Mouse (Mus musculus) spleen, postnatal 14 days (tissue): ENCODE measurements around the gene Cdc42bpg.

Experiments used
- DNase-seq, 2 experiments: peaks; one replicate each; pipeline ENCODE4 v3.0.0; 2021 to 2022; ENCODE audit warnings: low spot score in 2 of 2

The Cdc42bpg gene

DNA sequence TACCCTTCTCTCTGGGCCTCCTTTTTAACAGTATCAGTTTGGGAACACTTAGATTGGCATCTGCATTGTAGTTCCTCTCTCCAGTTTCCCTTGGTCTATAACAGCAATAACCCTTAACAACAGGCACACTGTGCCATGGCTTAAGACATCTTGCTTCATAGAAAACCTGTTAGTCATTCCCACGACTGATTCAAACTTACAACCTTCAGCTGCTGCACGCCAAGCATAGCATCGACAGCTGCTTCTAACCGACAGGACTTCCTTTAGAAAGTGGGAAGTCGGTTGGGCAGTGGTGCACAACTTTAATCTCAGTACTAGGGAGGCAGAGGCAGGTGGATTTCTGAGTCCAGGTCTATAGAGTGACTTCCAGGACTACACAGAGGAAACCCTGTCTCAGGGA is 24.9 kb downstream of the Cdc42bpg start:
- no peak for DNase-seq

DNA sequence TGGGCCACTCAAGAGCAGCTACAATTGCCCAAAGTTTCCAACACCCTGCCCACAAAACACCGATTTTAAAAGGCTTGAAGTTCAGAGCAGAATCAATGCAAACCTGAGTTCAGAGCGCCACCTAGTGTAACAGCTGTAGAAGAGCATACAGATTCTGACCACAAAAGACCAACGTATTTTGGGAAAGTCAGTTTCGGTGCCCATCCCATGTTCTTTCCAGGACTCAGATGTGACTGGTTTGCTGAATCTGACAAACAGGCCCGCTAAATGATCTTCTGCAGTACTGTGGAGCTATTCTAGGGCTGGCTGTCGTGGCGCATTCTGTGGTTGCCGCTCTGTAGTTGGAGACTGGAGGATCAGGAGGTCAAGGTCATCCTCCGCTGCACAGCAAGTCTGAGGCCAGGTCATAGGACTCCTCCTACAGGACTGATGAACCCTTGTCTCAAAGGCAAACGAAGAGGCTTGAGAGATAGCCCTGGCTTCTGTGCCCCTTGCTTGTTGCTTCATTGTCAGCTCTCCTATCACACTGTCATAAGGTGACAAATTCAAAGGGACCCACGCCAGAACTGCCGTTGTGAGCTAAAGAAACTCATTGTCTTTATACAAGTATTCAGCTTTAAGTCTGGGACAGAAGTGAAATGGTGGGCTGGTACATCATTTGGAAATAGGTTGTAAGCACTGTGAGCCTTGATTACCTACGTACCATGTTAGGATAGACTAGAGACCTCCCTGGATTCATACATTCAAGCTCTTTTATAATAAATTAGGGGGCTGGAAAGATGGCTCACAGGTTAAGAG is 25.7 kb downstream of the Cdc42bpg start:
- peak in 1 of 2 experiments; percentile 54 for DNase-seq

DNA sequence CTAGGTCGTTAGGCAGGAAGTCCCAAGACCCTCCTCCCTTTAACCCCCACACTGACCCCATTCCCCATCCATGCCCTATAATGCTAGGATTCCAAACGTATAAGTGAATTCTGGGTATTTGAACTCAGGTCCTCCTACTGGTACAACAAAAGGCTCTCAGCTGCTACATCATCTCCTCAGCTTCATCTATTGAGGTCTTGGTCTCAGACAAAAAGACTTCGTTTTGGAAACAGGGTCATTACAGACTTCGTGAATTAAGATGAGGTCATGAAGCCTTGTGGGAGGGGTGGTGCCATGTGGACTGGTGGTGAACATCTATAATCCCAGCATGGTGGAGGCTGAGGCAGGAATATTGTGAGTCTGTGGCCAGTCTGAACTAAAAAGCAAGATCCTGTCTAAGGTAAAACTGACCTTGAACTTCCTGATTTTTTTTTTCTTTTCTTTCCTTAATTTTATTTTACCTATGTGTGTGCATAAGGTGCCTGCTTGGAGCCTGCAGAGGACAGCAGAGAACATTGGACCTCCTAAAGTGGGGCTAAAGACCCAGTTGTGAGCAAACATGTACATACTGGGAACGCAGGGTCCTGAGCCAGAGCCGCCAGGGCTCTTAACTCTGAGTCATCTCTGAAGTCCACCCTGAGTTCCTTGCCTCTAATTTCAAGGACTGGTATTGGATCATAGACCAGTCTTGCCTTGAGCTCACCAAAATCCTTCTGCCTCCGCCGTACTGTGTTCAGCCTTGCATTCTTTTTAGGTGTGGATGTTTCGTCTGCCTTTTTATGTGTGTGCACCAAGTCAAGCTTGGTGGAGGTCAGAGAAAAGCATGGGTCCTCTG is 27.7 kb downstream of the Cdc42bpg start:
- no peak for DNase-seq

DNA sequence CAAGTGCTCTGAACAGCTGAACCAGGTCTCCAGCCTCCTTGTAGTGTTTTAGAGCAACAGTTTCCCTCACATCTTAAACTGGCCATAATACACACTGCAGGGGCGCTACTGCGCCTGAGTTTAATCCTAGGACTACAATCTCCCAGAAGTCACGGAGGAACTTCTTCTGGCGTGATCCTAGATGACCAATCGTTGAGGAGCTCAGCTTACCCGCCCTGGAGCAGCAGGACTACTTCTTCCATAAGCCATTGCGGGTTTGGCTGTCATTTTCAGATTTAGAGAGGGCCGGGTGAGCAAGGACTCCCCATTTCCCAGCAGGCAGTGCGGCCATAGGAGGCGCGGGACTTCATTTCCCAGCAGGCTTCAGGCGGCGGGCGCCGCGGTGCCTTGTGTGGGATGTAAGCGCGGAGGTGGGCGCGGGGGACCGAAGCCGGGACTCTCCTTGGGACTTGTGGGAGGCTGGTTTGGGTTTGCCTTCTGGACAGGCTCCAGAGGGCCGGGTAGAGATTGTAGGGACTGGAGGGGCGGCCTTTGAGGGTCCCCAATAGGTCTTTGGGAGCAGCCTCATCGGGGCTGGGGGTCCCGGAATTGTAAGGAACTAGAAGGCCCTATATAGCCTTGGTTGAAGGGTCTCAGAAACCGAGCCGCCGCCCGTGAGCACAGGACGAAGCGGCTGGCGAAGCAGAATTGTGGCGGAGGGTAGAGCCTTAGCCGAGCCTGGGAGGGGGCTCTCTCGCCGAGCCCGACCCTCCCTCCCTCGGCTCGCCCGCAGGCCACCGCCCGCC is 28.6 kb downstream of the Cdc42bpg start, which contains the start of gene Men1:
Gene Men1 (plus strand): TSS at position 307 of the 785 bp plus-strand sequence.
- peak; percentile 79 to 84 for DNase-seq

DNA sequence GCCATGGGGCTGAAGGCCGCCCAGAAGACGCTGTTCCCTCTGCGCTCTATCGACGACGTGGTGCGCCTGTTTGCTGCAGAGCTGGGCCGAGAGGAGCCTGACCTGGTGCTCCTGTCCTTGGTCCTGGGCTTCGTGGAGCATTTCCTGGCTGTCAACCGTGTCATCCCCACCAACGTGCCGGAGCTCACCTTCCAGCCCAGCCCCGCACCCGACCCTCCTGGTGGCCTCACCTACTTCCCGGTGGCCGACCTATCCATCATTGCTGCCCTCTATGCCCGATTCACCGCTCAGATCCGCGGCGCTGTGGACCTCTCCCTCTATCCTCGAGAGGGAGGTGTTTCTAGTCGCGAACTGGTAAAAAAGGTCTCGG is 29.2 kb downstream of the Cdc42bpg start:
- peak in 1 of 2 experiments; percentile 25 for DNase-seq

DNA sequence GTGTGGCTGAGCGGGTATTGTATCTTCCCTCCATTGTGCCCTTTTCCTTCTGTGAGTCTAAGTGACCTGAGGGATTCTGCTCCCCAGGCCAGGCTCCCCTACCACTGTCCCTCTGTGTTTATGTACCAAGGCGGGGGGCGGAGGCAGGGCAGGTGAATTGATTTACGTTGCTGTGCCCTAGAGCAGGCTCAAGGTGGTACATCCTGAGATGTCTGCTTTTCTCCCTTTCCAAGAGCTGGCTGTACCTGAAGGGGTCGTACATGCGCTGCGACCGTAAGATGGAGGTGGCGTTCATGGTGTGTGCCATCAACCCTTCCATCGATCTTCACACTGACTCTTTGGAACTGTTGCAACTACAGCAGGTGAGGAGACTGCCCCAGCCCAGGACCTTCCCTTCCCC is 30.7 kb downstream of the Cdc42bpg start:
- no peak for DNase-seq

DNA sequence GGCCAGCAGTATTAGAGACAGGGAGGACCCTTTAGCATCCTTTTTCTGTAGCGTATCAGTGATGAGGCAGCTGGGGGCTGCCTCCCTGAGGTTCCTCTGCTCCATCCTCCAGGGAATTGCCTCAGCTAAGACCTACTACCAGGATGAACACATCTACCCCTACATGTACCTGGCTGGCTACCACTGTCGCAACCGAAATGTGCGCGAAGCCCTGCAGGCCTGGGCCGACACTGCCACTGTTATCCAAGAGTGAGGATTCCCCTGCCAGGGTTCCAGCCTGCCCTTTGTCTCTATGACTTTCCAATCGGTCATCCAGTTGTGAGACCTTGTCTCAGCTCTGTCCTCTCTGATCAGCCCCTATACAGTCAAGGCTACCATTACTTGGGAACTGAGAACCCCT is 31.9 kb downstream of the Cdc42bpg start:
- DNase-seq, result no peak

DNA sequence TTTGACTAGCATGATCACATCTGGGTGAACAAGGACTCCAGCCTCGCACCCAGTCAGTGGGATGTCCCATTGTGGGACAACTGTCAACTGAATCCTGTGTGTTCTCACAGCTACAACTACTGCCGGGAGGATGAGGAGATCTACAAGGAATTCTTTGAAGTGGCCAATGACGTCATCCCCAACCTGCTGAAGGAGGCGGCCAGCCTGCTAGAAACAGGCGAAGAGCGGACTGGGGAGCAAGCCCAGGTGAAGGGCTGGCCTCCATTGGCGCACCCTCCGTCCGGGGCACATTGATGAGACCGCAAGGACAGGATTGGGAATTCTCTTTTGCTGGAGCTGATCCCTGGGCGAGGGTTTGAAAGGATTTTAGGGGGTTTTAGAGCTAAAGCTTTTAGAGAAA is 32.5 kb downstream of the Cdc42bpg start:
- DNase-seq, result no peak

DNA sequence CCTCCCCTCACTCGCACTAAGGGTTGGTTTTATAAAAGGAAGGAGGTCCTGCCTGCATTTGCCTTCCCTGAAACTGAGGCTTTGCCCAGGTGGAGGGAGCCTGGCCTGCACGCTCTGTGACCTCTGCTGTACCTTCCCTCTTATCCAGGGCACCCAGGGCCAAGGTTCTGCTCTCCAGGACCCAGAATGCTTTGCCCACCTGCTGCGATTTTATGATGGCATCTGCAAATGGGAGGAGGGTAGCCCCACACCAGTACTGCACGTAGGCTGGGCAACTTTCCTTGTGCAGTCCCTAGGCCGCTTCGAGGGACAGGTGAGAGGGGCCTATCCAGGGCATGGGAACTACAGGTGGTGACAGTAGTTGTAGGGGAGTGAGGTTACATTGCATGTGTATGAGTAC is 32.9 kb downstream of the Cdc42bpg start:
- DNase-seq, result no peak

DNA sequence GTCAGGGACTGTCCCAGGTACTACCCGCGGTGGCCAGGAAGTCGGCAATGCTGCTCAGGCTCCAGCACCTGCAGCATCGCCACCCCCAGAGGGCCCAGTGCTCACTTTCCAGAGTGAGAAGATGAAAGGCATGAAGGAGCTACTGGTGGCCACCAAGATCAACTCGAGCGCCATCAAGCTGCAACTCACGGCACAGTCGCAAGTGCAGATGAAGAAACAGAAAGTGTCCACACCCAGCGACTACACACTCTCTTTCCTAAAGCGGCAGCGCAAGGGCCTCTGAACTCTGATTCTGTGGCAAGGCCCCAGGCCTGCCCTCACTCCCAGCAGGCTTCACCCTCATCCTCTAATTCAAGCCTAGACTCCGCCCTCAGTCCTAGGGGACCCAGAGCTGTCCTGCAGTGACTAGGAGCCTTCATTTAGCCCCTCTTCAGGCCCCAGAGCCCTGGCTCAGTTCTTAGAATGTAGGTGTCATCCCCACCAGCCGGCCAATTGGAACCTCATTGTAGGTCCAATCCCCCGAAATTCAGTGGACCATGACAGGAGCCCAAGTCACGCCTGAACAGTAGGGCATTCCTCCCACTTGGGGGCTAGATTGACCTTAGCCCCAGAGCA is 33.7 kb downstream of the Cdc42bpg start:
- peak; percentile 58 to 71 for DNase-seq

DNA sequence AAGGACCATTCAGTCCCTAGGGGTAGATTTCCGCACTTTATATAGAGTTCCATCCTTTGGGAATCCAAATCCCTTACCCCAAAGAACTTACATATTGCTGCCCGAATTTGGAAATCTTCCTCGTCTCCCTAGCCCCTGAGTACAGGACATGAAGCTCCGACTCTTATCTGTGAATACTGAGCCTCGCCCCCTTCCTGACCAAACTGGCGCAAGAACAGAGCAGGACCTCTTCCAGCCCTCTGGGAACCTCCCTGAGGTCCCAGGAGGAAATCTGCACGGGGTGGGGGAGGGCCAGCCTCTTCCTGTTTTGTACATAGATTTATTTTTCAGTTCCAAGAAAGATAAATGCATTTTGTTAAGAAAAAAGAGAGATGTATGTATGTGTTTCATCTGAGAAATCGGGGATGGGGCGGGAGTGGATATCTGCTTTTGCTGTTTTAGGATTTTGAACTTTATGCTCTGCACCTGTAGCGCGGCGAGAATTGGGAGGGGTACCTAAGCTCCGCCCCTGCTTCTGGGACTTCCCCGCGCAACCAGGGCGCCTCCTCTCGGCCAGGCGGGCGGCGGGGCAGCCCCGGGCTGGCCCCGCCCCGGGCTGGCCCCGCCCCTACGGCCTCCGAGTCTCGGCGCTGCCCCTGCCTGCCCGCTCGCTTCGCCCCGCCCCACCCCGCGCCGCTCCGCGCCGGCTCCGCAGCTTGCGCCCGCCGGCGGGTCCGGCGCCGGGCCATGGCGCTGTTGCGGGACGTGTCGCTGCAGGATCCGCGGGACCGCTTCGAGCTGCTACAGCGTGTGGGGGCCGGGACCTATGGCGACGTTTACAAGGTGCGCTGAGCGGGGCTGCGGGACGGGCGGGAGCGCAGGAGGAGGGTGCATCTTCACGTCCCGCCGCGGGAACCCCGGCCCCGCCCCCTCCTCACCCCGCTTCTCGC is 34.5 kb downstream of the Cdc42bpg start, which contains the start of gene Map4k2:
Gene Map4k2 (plus strand): TSS at position 612 of the 929 bp plus-strand sequence.
- peak; percentile 84 to 88 for DNase-seq

DNA sequence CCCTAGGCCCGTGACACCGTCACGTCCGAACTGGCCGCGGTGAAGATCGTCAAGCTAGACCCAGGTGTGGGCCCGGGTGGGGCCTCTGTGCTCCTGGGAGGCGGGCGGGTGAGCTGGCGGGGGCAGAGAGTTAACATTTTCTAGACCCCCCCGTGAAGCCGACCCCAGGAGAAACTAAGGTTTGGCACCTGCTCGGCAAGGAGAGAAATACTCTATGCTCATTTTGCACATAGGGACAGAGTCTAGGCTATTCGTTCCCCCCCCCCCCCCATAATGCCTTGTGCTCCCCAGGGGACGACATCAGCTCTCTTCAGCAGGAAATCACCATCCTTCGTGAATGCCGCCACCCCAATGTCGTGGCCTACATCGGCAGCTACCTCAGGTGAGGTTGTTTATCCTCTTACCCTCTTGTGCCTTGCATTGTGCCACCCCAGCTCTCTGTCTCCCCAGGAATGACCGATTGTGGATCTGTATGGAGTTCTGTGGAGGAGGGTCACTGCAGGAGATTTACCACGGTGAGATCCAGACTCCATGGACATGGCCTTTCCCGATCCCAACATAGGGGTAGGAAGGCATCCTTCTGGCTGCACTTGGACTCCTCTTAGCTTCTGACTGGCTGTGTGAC is 35.3 kb downstream of the Cdc42bpg start:
- DNase-seq, result no peak

DNA sequence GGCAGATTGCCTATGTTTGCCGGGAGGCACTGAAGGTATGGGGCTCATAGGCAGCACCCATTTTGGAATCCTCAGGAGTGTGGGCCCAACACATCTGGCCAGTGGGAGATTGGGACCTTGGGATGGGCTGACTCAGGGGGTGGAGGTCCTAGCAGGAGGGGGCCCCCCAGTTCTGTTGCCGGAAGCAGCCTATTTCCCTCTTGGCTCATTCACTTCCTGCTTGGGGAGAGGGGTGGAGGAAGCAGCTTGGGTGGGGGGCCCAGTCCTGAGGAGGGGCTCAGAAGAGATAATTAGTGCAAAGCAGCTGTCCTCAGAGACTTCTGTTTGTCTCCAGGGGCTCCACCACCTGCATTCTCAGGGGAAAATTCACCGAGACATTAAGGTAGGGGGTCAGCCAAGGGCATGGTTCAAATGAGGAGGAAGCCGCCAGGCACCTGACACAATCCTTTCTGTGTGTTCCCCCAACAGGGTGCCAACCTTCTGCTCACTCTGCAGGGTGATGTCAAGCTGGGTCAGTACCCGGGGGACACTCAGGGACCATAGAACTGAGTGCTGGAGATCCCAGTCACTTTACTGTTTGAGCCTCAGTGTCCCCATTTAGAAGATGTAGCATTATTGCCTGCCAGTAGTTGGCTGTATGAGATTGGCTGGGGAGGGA is 36.1 kb downstream of the Cdc42bpg start:
- DNase-seq, result no peak

DNA sequence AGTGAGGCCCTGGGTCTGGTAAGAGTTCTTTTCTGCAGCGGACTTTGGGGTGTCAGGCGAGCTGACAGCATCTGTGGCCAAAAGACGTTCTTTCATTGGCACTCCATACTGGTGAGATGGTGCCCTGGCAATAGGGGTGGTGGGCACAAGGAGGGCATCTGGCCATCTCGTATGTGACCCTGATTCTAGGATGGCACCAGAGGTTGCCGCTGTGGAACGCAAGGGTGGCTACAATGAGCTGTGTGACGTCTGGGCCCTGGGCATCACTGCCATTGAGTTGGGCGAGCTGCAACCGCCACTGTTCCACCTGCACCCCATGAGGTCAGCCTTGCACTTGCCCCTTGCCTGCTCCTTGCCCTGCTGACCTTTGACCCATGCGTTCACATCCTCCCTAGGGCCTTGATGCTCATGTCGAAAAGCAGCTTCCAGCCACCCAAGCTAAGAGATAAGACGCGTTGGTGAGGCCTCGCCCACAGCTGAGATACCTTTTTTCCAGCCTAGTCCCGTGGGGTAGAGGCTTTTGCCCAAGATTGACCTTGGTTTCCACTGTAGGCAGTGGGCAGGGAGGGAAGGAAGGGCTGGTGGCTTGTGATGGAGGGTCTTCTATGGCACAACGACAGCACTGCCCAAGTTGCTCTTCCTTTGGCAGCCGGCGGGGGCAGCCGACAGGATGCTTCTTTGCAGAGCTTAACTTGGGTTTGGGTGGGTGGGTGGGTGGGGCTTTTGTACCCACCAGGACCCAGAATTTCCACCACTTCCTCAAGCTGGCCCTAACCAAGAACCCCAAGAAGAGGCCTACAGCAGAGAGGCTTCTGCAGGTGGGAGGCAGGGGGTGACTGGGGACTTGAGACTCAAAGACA is 37.0 kb downstream of the Cdc42bpg start:
- no peak for DNase-seq

DNA sequence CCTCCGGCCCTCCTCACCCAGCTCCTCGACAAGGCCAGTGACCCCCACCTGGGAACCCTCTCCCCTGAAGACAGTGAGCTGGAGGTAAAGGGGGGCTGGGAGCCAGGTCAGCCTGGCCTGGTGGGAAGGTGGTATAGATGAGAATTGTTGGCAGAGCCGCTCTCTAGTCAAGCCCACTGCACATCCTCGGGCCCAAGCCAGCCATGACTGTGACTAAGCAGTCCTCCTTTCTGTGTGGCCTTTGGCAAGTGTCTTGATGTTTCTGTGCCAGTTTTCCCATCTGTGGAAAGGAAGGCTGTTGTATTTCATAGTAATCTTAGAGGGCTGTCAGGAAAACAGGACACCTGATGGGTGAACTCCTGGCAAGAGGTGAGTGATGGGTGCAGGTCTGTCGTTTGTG is 37.7 kb downstream of the Cdc42bpg start:
- DNase-seq, result no peak

DNA sequence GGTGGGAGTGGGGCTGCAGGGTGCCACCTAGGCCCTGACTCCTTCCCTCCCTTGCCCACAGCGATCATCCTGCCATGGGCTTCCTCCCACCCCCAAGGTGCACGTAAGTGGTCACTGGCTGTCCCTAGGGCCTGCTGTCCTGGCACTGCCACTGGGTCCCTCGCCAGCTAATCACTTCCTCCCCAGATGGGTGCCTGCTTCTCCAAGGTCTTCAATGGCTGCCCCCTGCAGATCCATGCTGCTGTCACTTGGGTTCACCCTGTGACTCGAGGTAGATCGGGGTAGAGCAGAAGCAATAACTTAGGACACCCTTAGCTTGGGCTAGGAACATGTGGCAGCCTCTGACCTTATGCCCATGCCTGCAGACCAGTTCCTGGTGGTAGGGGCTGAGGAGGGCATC is 39.8 kb downstream of the Cdc42bpg start:
- DNase-seq, result no peak

DNA sequence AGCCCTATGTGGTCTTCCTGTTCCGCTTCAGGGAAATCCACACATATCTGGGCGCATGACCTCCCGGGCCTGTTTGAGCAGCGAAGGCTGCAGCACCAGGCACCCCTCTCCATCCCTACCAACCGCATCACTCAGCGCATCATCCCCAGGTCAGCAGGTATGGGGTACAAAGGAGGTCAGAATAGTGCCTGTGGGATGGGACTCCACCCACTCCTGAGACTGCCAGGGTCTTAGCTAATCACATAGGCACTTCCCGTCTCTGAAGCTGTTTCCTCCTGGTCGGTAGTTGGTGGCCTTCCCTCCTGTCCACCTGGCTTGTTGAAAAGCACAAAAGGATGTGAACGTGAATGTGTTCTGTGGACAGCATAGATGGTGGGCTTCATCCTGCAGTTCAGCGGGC is 40.4 kb downstream of the Cdc42bpg start:
- no peak for DNase-seq

DNA sequence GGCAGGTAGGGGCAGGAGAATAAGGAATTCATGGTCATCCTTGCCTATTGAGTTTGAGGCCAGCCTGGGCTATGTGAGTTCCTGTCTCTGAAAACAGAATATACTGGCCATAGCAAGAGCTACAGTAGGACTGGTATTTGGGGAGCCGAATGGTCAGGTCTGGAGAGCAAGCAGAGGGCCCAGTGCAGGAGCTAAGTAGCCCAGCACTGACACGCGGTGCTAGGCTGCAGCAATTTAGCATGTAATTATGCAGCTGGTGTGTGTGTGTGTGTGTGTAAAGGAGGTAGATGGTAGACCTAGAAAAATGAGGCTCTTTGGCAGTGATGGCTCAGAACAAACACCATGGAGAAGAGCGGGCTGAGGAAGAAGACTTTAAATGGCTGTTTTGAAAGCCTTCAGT is 41.4 kb downstream of the Cdc42bpg start:
- no peak for DNase-seq

DNA sequence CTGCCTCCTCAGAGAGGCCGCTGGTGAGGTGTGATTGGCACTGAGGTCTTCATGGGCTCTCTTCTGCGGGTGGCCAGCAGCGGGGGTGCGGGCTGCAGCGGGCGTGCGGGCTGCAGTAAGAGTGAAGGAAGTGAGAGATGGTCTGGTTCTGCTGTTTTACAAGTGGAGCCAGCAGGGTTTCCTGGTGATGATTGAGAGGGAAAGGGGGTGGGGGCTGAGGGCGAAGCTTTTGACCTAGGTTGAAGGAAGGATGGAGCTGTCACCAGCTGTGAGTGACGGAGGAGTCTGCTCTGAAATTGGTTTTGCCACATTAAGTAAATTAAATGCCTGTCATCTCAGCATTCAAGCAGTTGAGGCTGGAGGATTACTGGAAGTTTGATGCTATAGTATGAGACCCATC is 42.5 kb downstream of the Cdc42bpg start:
- no peak for DNase-seq
